Mouse (Mus musculus) stomach, postnatal 0 days (tissue): ENCODE measurements around the gene Upk3b.
A peak's percentile ranks its signal among the peaks of the same experiment; 100 is the strongest.

ENCODE experiments used
- CTCF ChIP-seq: IDR thresholded peaks from 2 replicates; pipeline ENCODE4 v1.5.1; 2016; ENCODE audit warnings: antibody characterized with exemption, low read depth, mild to moderate bottlenecking, moderate library complexity
- EP300 ChIP-seq: optimal IDR thresholded peaks from 2 replicates; pipeline ENCODE3; 2016; ENCODE audit warnings: antibody characterized with exemption

- TF ChIP-seq CTCF (peak; percentile 20; the same call in 1 of the 2 replicates), EP300 (no peak)
Measured at GRCm38 (mm10) chr5:136083669-136084107, 45.4 kb downstream of the Upk3b start, which contains the start of gene Rasa4.
